Mouse (Mus musculus) hindbrain, embryonic 13.5 days (tissue): ENCODE data around the gene Mrgprb4. TPM values are rescaled to one million over a fixed set of nuclear protein-coding genes. Genes with fewer than 3 reads are reported as not detected.

Experiments
- ATAC-seq: fragments of 200-750 bp; cut with Nextera tagmentation; 2 replicates; pipeline ENCODE4 v1.8.0; 2017; ENCODE audit warnings: moderate TSS enrichment; ENCODE audit not compliant: low FRiP score
- H3K27ac ChIP-seq: fragments of 300-500 bp; sonication (generic); 2 replicates; pipeline ENCODE4 v1.5.1; 2015; ENCODE audit warnings: inconsistent platforms, mild to moderate bottlenecking, moderate library complexity
- H3K27me3 ChIP-seq: fragments of 300-500 bp; sonication (generic); 2 replicates; pipeline ENCODE4 v1.6.1; 2015; ENCODE audit warnings: mild to moderate bottlenecking, inconsistent platforms
- H3K36me3 ChIP-seq: fragments of 300-500 bp; sonication (generic); 2 replicates; pipeline ENCODE4 v1.6.1; 2015; ENCODE audit warnings: mild to moderate bottlenecking, inconsistent platforms
- H3K4me1 ChIP-seq: fragments of 300-500 bp; sonication (generic); replicated peaks from 2 replicates; pipeline ENCODE4 v1.6.1; 2015; ENCODE audit warnings: inconsistent platforms
- H3K4me2 ChIP-seq: fragments of 300-500 bp; sonication (generic); 2 replicates; pipeline ENCODE4 v1.6.1; 2015; ENCODE audit warnings: inconsistent platforms, mild to moderate bottlenecking, moderate library complexity
- H3K4me3 ChIP-seq: fragments of 300-500 bp; sonication (generic); 2 replicates; pipeline ENCODE4 v1.5.1; 2015; ENCODE audit warnings: mild to moderate bottlenecking, inconsistent platforms
- H3K9ac ChIP-seq: fragments of 300-500 bp; sonication (generic); 2 replicates; pipeline ENCODE4 v1.6.1; 2015; ENCODE audit warnings: mild to moderate bottlenecking, inconsistent platforms
- H3K9me3 ChIP-seq: fragments of 300-500 bp; sonication (generic); 2 replicates; pipeline ENCODE4 v1.6.1; 2016; ENCODE audit warnings: inconsistent platforms
- WGBS: fragments of 180-500 bp; shearing (Covaris S2); methylation state at CpG from one replicate; pipeline ENCODE4 v1.1.7; 2015; 5-methylcytosine and 5-hydroxymethylcytosine counted together
- polyA plus RNA-seq: library from polyadenylated mRNA; unstranded; fragments of >200 nt; fragmentation: Nextera tagmentation; extraction: Ambion mirVana; gene quantifications from 2 replicates; pipeline ENCODE4 v1.2.1, GENCODE M21; 2015

The Mrgprb4 gene
- polyA plus RNA-seq: not detected in 2 replicates

DNA sequence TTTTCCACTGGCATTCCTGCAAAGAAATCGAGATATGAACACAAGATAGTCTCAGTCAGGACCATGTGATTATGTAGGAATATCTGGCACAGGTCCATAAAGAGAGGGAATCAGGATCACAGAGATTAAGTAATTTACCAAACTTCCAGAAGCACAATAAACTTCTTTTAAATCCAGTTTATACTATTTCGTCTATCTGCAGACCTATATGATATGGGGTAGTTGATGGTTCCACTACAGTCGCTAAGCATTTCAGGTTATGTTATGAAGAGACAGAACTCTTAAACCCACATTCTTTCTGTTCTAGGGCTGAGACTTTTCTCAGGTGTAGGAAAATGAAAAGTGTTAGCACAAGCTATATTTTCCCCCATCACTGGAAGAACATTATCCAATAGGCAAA lies at the start of gene Mrgprb4:
Gene Mrgprb4 (minus strand): TSS at position 101 of the 400 bp plus-strand sequence.
- Histone ChIP-seq H3K9ac (no peak within 1 kb of the TSS), H3K27me3 (no peaks in the 10 kb centered on the region), H3K4me3 (no peak within 1 kb of the TSS), H3K4me1 (no peaks in the 10 kb centered on the region), H3K9me3 (peaks cover 4% of the 10 kb centered on the region), H3K27ac (no peak within 1 kb of the TSS), H3K36me3 (no peaks in the 10 kb centered on the region), H3K4me2 (no peak within 1 kb of the TSS)
- WGBS: 92% methylated on average over 3 of the region's 3 CpGs
- no peak for ATAC-seq

DNA sequence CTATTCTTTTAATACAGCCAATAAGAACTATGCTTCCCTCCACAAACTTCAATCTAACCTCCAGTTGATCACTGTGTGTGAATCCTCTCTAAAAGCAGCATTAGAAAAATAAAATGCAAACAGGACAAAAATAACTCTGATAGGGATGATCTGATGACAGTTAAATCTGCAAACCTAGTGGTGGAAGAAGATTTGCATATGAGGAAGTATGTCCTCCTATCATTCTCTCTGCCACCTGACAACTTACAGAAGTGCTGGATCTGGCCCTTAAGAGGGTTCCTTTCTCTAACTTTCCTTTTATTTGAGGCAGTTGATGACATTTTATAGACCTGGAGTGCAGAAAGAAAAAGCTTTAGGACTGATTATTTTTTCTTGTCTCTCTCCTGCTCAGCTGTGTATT lies 27.0 kb upstream of the Mrgprb4 start:
- Histone ChIP-seq H3K4me2 (no peak overlapping the region), H3K9ac (no peak overlapping the region), H3K27ac (no peak overlapping the region), H3K36me3 (no peaks in the 10 kb centered on the region), H3K4me1 (no peaks in the 10 kb centered on the region), H3K4me3 (no peak overlapping the region), H3K27me3 (no peaks in the 10 kb centered on the region), H3K9me3 (peaks cover 14% of the 10 kb centered on the region)
- ATAC-seq: no peak

DNA sequence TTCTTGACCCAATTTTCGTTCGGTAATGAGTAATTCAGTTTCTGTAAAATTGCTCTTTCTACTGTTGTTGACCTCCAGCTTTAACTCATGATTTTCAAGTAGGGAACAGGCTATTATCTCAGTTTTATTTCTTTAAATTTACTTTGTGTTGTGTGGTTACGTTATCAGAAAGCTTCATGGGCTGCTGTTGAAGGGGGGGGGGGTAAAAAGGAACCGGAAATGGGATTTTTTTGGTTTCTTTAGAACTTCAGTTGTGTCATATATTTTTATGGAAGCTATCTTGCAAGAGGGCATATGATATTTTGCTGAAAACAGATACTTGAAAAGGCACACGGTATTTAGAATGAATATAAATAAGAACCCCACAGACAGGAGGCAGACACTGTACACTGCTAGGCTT lies 26.0 kb upstream of the Mrgprb4 start:
- H3K4me3 ChIP-seq: no peak overlapping the region
- H3K36me3 ChIP-seq: no peaks in the 10 kb centered on the region
- 82% methylated on average over 5 of the region's 5 CpGs for WGBS
- H3K27ac ChIP-seq: no peak overlapping the region
- H3K27me3 ChIP-seq: no peaks in the 10 kb centered on the region
- H3K9me3 ChIP-seq: peaks cover 14% of the 10 kb centered on the region
- no peak for ATAC-seq
- no peak overlapping the region for H3K9ac ChIP-seq
- H3K4me1 ChIP-seq: no peaks in the 10 kb centered on the region
- H3K4me2 ChIP-seq: no peak overlapping the region

DNA sequence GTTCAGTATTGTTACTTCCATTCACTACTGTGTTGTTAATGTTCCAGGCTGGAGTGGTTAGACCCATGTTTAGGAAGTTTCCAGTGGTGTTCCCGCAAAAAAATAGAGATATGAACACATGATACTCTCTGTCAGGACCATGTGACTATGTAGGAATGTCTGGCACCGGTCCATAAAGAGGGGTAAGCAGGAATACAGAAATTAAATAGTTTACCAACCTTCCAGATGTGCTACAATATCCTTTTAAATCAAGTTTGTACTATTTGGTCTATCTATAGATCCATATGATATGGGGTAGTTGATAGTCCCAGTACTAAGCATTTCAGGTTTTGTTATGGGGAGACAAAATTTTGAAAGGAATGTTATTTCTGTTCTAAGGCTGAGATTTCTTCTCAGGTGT lies 30.2 kb downstream of the Mrgprb4 start, which contains the start of gene Mrgprb5:
Gene Mrgprb5 (minus strand): TSS at position 101 of the 400 bp plus-strand sequence.
- no peaks in the 10 kb centered on the region for H3K9me3 ChIP-seq
- no peaks in the 10 kb centered on the region for H3K27me3 ChIP-seq
- H3K27ac ChIP-seq: no peak within 1 kb of the TSS
- ATAC-seq: no peak
- no peak within 1 kb of the TSS for H3K4me2 ChIP-seq
- no peak within 1 kb of the TSS for H3K4me3 ChIP-seq
- H3K4me1 ChIP-seq: no peaks in the 10 kb centered on the region
- WGBS: 80% methylated on average over 2 of the region's 2 CpGs
- H3K36me3 ChIP-seq: no peaks in the 10 kb centered on the region
- no peak within 1 kb of the TSS for H3K9ac ChIP-seq

DNA sequence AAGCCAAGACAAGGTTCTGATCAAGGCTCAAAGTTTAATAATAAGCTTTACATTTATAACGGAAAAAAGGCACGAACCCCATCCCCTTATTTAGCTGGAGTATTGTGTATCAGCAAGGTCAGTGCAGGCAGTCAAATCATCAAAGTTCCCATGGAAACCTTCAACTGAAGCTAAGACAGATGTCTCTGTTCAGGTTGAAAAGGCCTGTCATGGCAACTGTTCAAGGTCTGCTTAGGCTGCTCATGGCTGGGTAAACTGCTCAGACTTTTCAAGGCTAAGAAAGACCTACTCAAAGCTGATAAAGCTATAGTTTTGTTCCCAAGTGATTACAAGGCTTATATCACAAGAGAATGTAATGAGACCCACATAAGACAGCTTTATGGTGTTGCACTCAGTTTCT lies 31.6 kb downstream of the Mrgprb4 start:
- ATAC-seq: no peak
- no peaks in the 10 kb centered on the region for H3K36me3 ChIP-seq
- no peak overlapping the region for H3K4me3 ChIP-seq
- 67% methylated on average over 2 of the region's 2 CpGs for WGBS
- no peak overlapping the region for H3K27ac ChIP-seq
- H3K9ac ChIP-seq: no peak overlapping the region
- no peaks in the 10 kb centered on the region for H3K9me3 ChIP-seq
- H3K27me3 ChIP-seq: no peaks in the 10 kb centered on the region
- no peak overlapping the region for H3K4me2 ChIP-seq
- no peaks in the 10 kb centered on the region for H3K4me1 ChIP-seq

Other genes starting within 250 kb of the Mrgprb4 start
- gene Mrgpra4, start 217.2 kb downstream of the Mrgprb4 start, polyA plus RNA-seq: not detected in 2 replicates
- not detected in 2 replicates for gene Mrgprx1, start 171.7 kb downstream of the Mrgprb4 start, polyA plus RNA-seq
- not detected in 2 replicates for gene Mrgprb5, start 30.3 kb downstream of the Mrgprb4 start, polyA plus RNA-seq
- gene Mrgprb8, start 189.2 kb upstream of the Mrgprb4 start, polyA plus RNA-seq: not detected in 2 replicates